Mouse (Mus musculus) spleen, adult 2 months (tissue): Measurements from ENCODE around the gene Slit3.

Source experiments
- CTCF ChIP-seq: fragments of 200-500 bp; IDR thresholded peaks from 2 replicates; pipeline ENCODE4 v1.5.1; 2011; ENCODE audit warnings: mild to moderate bottlenecking, inconsistent platforms; ENCODE audit not compliant: insufficient read depth, insufficient read length, insufficient replicate concordance; ENCODE audit errors: extremely low read depth
- POLR2A ChIP-seq: fragments of 200-500 bp; IDR thresholded peaks from 2 replicates; pipeline ENCODE4 v1.6.1; 2011; ENCODE audit warnings: low read depth, low read length, inconsistent platforms

DNA sequence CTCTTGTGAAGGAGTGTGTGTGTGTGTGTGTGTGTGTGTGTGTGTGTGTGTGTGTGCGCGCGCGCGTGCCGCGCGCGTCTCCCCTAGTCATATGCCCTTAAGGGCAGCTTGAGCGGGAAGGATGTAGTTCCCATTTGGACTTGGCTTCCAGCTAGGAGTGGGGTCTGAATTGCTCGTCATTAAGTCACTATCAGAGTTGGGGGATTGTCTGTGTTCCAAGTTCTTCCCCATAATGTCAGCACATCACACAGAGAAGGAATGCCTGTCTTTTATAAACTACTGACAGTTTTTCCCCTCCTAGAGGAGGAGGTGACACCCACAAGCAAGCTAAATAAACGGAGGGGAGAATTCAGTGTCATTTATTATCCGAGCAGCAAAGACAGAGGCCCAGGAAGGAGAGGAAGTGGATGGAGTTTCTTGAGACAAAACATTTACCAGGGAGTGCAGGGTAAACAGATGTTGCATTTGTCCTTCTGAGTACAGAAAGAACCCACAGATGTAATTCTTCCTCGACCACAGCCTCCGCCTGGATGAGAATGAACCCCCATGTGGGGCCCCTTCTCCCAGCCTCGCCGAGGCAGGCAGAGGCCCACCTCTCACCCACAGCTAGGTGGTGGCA lies 3.6 kb downstream of the Slit3 start:
- TF ChIP-seq POLR2A = no peak
- no peak for TF ChIP-seq CTCF
